Mouse (Mus musculus) liver, adult 2 months (tissue): ENCODE data around the gene Helz.

Experiments used
- CTCF ChIP-seq: fragments of 200-500 bp; IDR thresholded peaks from 2 replicates; pipeline ENCODE4 v1.5.1; 2011; ENCODE audit warnings: low read depth, low read length, control low read depth
- POLR2A ChIP-seq: fragments of 200-500 bp; IDR thresholded peaks from 2 replicates; pipeline ENCODE4 v1.6.1; 2011; ENCODE audit warnings: low read length, control low read depth; ENCODE audit not compliant: insufficient read depth; ENCODE audit errors: extremely low read depth

- no peak for TF ChIP-seq CTCF
- TF ChIP-seq POLR2A: no peak
Observed at GRCm38 (mm10) chr11:107647330-107647729, 99.6 kb downstream of the Helz start.
